Mouse (Mus musculus) midbrain, embryonic 10.5 days (tissue): ENCODE measurements around the gene Apoa1. TPM values are rescaled to one million over a fixed set of nuclear protein-coding genes. Genes with fewer than 3 reads are reported as not detected.

ENCODE experiments used
- DNase-seq: peaks from one replicate; pipeline ENCODE4 v3.0.0-alpha.2; 2017; ENCODE audit warnings: low spot score
- H3K27ac ChIP-seq: fragments of 300-500 bp; sonication (generic); replicated peaks from 2 replicates; pipeline ENCODE4 v1.5.1; 2016; ENCODE audit warnings: mild to moderate bottlenecking
- H3K27me3 ChIP-seq: fragments of 300-500 bp; sonication (generic); 2 replicates; pipeline ENCODE4 v1.6.1; 2016; ENCODE audit warnings: low read depth, mild to moderate bottlenecking; ENCODE audit not compliant: poor library complexity, severe bottlenecking
- H3K36me3 ChIP-seq: fragments of 300-500 bp; sonication (generic); 2 replicates; pipeline ENCODE4 v1.6.1; 2016; ENCODE audit warnings: mild to moderate bottlenecking, moderate library complexity
- H3K4me1 ChIP-seq: fragments of 300-500 bp; sonication (generic); 2 replicates; pipeline ENCODE4 v1.6.1; 2016
- H3K4me3 ChIP-seq: fragments of 300-500 bp; sonication (generic); 2 replicates; pipeline ENCODE4 v1.5.1; 2016; ENCODE audit warnings: mild to moderate bottlenecking, moderate library complexity
- H3K9me3 ChIP-seq: fragments of 300-500 bp; sonication (generic); replicated peaks from 2 replicates; pipeline ENCODE4 v1.6.1; 2016; ENCODE audit warnings: mild to moderate bottlenecking
- WGBS: fragments of 180-500 bp; shearing (Covaris S2); methylation state at CpG from one replicate; pipeline ENCODE4 v1.1.7; 2016; 5-methylcytosine and 5-hydroxymethylcytosine counted together
- polyA plus RNA-seq: library from polyadenylated mRNA; unstranded; fragments of >200 nt; fragmentation: Nextera tagmentation; extraction: Ambion mirVana; gene quantifications from 2 replicates; pipeline ENCODE4 v1.2.1, GENCODE M21; 2016

The Apoa1 gene
- polyA plus RNA-seq, 1 experiment from 2014 or later, result 1.2 TPM

GRCm38 (mm10) chr9:46272677-46273454 is 44.5 kb downstream of the Apoa1 start, which contains the start of gene Zpr1:
Zpr1 (plus strand) TSS chr9:46273064.
- 6% methylated on average over 45 of the region's 45 CpGs for whole genome bisulfite sequencing
- Histone ChIP-seq H3K4me1 (peaks cover 18% of the 10 kb centered on the region), H3K27ac (peak within 1 kb of the TSS; percentile 82), H3K4me3 (peak within 1 kb of the TSS; percentile 82), H3K9me3 (no peaks in the 10 kb centered on the region), H3K36me3 (peaks cover 36% of the 10 kb centered on the region), H3K27me3 (peaks cover 39% of the 10 kb centered on the region)
- peak; percentile 92 for DNase-seq

- 94% methylated on average over 9 of the region's 9 CpGs for WGBS
- Histone ChIP-seq H3K27ac (no peak overlapping the region), H3K36me3 (peaks cover 50% of the 10 kb centered on the region), H3K4me1 (peaks cover 18% of the 10 kb centered on the region), H3K4me3 (peak overlapping the region; percentile 82; the same call in 1 of the 2 replicates), H3K27me3 (peaks cover 23% of the 10 kb centered on the region), H3K9me3 (no peaks in the 10 kb centered on the region)
- no peak for DNase-seq
These were observed 46.1 kb downstream of the Apoa1 start for GRCm38 (mm10) chr9:46274494-46274893.

Other genes starting within 250 kb of the Apoa1 start
- 276 and 298 TPM in 2 replicates for gene Pafah1b2, start 215.9 kb upstream of the Apoa1 start, polyA plus RNA-seq
- 3.9 and 4.5 TPM in 2 replicates for gene Sik3, start 215.8 kb upstream of the Apoa1 start, polyA plus RNA-seq
- gene Apoc3, start 7.1 kb downstream of the Apoa1 start, polyA plus RNA-seq, result not detected in 2 replicates
- not detected in 2 replicates for gene Apoa4, start 12.1 kb downstream of the Apoa1 start, polyA plus RNA-seq
- gene Apoa5, start 40.1 kb downstream of the Apoa1 start, polyA plus RNA-seq, result not detected in 2 replicates
- 62.6 and 69.2 TPM in 2 replicates for gene Zpr1, start 44.5 kb downstream of the Apoa1 start, polyA plus RNA-seq
- gene Bud13, start 54.4 kb downstream of the Apoa1 start, polyA plus RNA-seq, result 28.4 and 29.7 TPM in 2 replicates
- 0.11 TPM in 1 of 2 replicates, not detected in the other for gene 4931429L15Rik, start 91.4 kb downstream of the Apoa1 start, polyA plus RNA-seq